Mouse (Mus musculus) hindbrain, embryonic 14.5 days (tissue): Measurements from ENCODE around the gene Zfp58. TPM values are rescaled to one million over a fixed set of nuclear protein-coding genes. Genes with fewer than 3 reads are reported as not detected.
"Not testable (repeated sequence)": the region's sequence is repeated elsewhere in the genome, so short reads cannot be mapped to it uniquely, and the experiment has no call there.

Experiments used
- ATAC-seq: fragments of 200-750 bp; cut with Nextera tagmentation; 2 replicates; pipeline ENCODE4 v1.8.0; 2017; ENCODE audit warnings: moderate number of reproducible peaks, mild to moderate bottlenecking, moderate TSS enrichment, moderate library complexity; ENCODE audit not compliant: low FRiP score
- DNase-seq: peaks from one replicate; pipeline ENCODE4 v3.0.0-alpha.2; 2015; ENCODE audit warnings: low spot score
- H3K27ac ChIP-seq: fragments of 300-500 bp; sonication (generic); 2 replicates; pipeline ENCODE4 v1.5.1; 2014; ENCODE audit warnings: mild to moderate bottlenecking, moderate library complexity
- H3K27me3 ChIP-seq: fragments of 300-500 bp; sonication (generic); 2 replicates; pipeline ENCODE4 v1.6.1; 2014; ENCODE audit warnings: mild to moderate bottlenecking, low read length, mixed read lengths; ENCODE audit not compliant: control insufficient read depth, insufficient read depth
- H3K36me3 ChIP-seq: fragments of 300-500 bp; sonication (generic); replicated peaks from 2 replicates; pipeline ENCODE4 v1.6.1; 2014; ENCODE audit not compliant: control insufficient read depth, insufficient read depth
- H3K4me1 ChIP-seq: fragments of 300-500 bp; sonication (generic); replicated peaks from 2 replicates; pipeline ENCODE4 v1.6.1; 2014; ENCODE audit warnings: antibody characterized with exemption, low read length, mixed read lengths; ENCODE audit not compliant: control insufficient read depth, insufficient read depth
- H3K4me2 ChIP-seq: fragments of 300-500 bp; sonication (generic); replicated peaks from 2 replicates; pipeline ENCODE4 v1.6.1; 2014; ENCODE audit warnings: mild to moderate bottlenecking, moderate library complexity
- H3K4me3 ChIP-seq: fragments of 300-500 bp; sonication (generic); replicated peaks from 2 replicates; pipeline ENCODE4 v1.5.1; 2014; ENCODE audit warnings: mild to moderate bottlenecking, low read length
- H3K9ac ChIP-seq: fragments of 300-500 bp; sonication (generic); 2 replicates; pipeline ENCODE4 v1.6.1; 2014
- H3K9me3 ChIP-seq: fragments of 300-500 bp; sonication (generic); 2 replicates; pipeline ENCODE4 v1.6.1; 2016; ENCODE audit warnings: low read length; ENCODE audit not compliant: control insufficient read depth
- WGBS: fragments of 180-500 bp; shearing (Covaris S2); extraction: QIAGEN DNeasy Blood & Tissue Kit; methylation state at CpG from one replicate; pipeline ENCODE4 v1.1.7; 2014; 5-methylcytosine and 5-hydroxymethylcytosine counted together
- polyA plus RNA-seq: library from polyadenylated mRNA; unstranded; fragments of >200 nt; fragmentation: Nextera tagmentation; extraction: Ambion mirVana; gene quantifications from 2 replicates; pipeline ENCODE4 v1.2.1, GENCODE M21; 2014

Zfp58 gene
- polyA plus RNA-seq, 1 experiment from 2014 or later, result 9.5 TPM

DNA sequence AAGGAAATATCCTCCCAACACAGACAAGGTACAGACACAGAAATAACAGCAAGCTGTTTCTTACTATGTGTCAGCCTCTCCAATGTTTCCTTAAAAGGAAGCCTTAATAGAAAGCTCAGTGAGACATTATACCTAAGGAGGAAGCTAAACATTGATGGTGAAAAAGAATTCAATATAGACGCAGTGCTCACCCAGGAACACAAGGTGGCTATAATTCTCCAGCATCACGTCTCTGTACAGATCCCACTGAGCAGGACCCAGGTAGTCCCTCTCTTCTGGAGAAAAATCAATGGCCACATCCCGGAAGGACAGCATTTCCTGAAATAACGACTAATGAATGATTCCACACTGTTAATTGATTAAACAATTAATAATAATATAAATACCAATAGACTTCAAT is 18.8 kb downstream of the Zfp58 start:
- 75% methylated on average over 4 of the region's 4 CpGs for WGBS
- no peak overlapping the region for H3K9ac ChIP-seq
- H3K4me3 ChIP-seq, result no peak overlapping the region
- H3K27ac ChIP-seq, result no peak overlapping the region
- peaks cover 5% of the 10 kb centered on the region; the same call in 1 of the 2 replicates for H3K4me1 ChIP-seq
- DNase-seq (no peak), ATAC-seq (no peak)
- no peaks in the 10 kb centered on the region for H3K27me3 ChIP-seq
- H3K4me2 ChIP-seq, result no peak overlapping the region
- no peaks in the 10 kb centered on the region for H3K36me3 ChIP-seq
- H3K9me3 ChIP-seq, result no peaks in the 10 kb centered on the region

DNA sequence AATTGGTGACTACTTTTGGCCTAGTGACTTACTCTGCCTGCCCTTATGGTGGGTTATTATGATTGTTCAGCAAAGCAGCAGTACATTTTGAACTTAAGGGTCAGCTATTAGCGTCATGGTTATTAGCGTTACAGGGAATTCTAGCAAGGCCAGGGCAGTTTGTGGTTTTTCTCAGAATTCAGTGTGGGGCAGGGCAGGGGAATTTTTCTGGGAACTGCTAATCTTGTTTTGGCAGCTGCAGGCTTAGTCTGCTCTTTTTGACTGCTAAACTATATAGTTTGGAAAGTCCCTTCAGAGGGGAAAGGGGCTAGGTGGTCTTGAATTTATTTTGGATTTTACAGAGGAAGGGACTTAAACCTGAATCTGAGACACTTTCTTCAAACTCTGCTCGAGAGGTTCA is 31.1 kb downstream of the Zfp58 start:
- 91% methylated on average over 3 of the region's 3 CpGs for WGBS
- Histone ChIP-seq H3K27ac (no peak overlapping the region), H3K9me3 (no peaks in the 10 kb centered on the region), H3K9ac (no peak overlapping the region), H3K4me3 (no peak overlapping the region), H3K27me3 (no peaks in the 10 kb centered on the region), H3K4me2 (no peak overlapping the region), H3K4me1 (no peaks in the 10 kb centered on the region), H3K36me3 (peaks cover 16% of the 10 kb centered on the region)
- ATAC-seq, result no peak
- no peak for DNase-seq

DNA sequence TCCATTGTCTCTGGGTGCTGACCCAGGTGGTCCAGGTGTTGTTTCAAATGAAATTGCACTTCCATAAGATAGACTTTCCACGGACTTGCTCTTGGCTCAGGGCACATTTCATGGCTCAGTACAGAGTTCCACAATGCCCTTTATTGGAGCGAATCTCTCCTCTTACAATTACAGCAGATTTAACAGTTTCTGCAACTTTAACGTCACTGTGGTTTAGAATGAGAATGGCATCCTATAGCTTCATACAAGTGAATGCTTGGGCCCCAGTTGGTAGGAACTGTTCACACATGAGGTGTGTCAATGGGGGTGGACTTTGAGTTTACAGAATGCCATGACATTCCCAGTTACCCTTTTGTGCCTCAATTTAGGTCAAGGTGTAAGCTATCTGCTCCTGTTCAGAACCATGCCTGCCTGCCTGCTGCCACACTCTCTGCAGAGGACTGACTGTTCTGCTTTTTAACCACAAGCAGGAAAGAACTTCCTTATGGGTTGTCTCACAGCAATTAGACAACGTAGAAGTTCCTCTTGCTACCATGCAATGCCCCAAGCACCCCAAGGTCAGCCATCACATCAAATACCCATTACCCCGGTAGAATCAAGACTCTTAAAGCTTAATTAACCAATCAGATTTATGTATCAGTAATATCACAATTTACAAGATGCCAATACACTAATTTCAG is 36.7 kb downstream of the Zfp58 start:
- not testable (repeated sequence) for H3K4me3 ChIP-seq, H3K9ac ChIP-seq
- WGBS, result 86% methylated on average over 2 of the region's 5 CpGs

GRCm38 (mm10) chr13:67452021-67452309 is 48.4 kb downstream of the Zfp58 start:
- 0 out of 2 replicates have a peak, but pooled peaks have one; percentile 25 for ATAC-seq
- H3K9ac ChIP-seq, result peak overlapping the region; percentile 55
- H3K27me3 ChIP-seq, result no peaks in the 10 kb centered on the region
- peak overlapping the region; percentile 77 for H3K4me2 ChIP-seq
- no peak overlapping the region for H3K27ac ChIP-seq
- H3K4me1 ChIP-seq, result no peaks in the 10 kb centered on the region; the same call in 1 of the 2 replicates
- peak overlapping the region; percentile 53 for H3K4me3 ChIP-seq
- no peaks in the 10 kb centered on the region for H3K9me3 ChIP-seq
- no peak for DNase-seq
- peaks cover 7% of the 10 kb centered on the region; the same call in 1 of the 2 replicates for H3K36me3 ChIP-seq
- WGBS, result 2% methylated on average over 3 of the region's 3 CpGs

More for the DNA sequence above, 36.7 kb downstream of the Zfp58 start:
- not testable (repeated sequence) for DNase-seq, H3K9me3 ChIP-seq, H3K36me3 ChIP-seq, ATAC-seq, H3K27ac ChIP-seq, H3K4me2 ChIP-seq, H3K27me3 ChIP-seq, H3K4me1 ChIP-seq

DNA sequence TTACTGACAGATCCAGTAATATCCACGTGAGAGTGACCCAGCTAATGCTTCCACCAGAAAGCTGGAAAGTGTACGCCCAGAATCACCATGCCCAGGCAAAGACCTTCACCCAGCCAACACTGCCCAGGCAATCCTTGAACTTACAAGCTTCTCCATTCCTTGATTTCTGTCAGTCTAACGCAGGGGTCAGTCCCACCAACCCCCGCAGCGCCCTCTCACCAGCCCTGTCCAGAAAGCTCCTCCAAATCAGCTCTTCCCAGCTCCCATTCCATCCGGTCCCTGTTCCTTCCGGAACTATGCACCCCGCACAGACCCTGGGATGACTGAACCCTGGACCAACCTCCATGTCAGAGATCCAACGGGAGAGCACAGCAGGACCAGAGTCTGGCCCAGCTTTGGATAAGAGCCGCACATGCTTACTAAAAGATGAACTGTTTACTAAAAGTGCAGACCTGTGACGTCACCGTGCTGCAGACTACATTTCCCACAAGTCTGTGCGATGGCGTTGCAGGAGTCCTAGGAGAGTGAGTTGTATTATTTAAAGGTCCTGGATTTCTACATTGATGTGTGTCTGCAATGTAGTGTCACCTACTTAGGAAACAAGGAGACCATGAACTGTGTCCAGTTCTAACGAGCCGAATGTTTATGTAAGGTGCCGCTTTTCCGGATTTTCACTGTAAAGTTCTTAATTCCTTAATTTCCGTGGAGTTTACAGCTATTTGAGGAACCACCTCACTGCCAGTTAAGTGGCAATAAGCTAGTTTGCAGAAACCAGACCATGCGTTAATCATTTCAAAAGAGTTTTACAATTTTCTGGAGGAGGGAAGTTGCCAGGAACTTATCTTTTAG is 49.0 kb downstream of the Zfp58 start, which contains the start of gene Zfp874a:
TSS of gene Zfp874a (minus strand) at position 453 of the 849 bp plus-strand sequence.
- 2% methylated on average over 20 of the region's 20 CpGs for WGBS
- ATAC-seq (peak; percentile 97), DNase-seq (peak; percentile 93)

More for the DNA sequence above, 49.0 kb downstream of the Zfp58 start, which contains the start of gene Zfp874a:
- no peaks in the 10 kb centered on the region for H3K9me3 ChIP-seq
- peak within 1 kb of the TSS; percentile 55 for H3K9ac ChIP-seq
- H3K4me2 ChIP-seq, result peak within 1 kb of the TSS; percentile 77
- peaks cover 7% of the 10 kb centered on the region; the same call in 1 of the 2 replicates for H3K36me3 ChIP-seq
- peak within 1 kb of the TSS; percentile 53 for H3K4me3 ChIP-seq
- no peaks in the 10 kb centered on the region for H3K27me3 ChIP-seq
- no peak within 1 kb of the TSS for H3K27ac ChIP-seq
- no peaks in the 10 kb centered on the region; the same call in 1 of the 2 replicates for H3K4me1 ChIP-seq

Other genes with a start within 250 kb of the Zfp58 start
- 6.2 and 6.7 TPM in 2 replicates for gene Zfp458, start 222.1 kb downstream of the Zfp58 start, polyA plus RNA-seq
- gene Zfp457, start 194.1 kb downstream of the Zfp58 start, polyA plus RNA-seq, result 1.2 and 1.3 TPM in 2 replicates
- 1.9 and 2.3 TPM in 2 replicates for gene Zfp595, start 168.0 kb downstream of the Zfp58 start, polyA plus RNA-seq
- not detected in 2 replicates for gene Gm28044, start 140.0 kb downstream of the Zfp58 start, polyA plus RNA-seq
- gene Zfp953, start 139.9 kb downstream of the Zfp58 start, polyA plus RNA-seq, result 0.79 and 0.93 TPM in 2 replicates
- gene Gm28041, start 124.8 kb downstream of the Zfp58 start, polyA plus RNA-seq, result not detected in 2 replicates
- 0.80 and 1.4 TPM in 2 replicates for gene Zfp456, start 124.7 kb downstream of the Zfp58 start, polyA plus RNA-seq
- gene Zfp429, start 100.7 kb downstream of the Zfp58 start, polyA plus RNA-seq, result 2.9 and 3.4 TPM in 2 replicates
- gene Zfp459, start 79.1 kb downstream of the Zfp58 start, polyA plus RNA-seq, result 0.36 and 0.90 TPM in 2 replicates
- gene Zfp874a, start 48.9 kb downstream of the Zfp58 start, polyA plus RNA-seq, result 6.9 and 8.0 TPM in 2 replicates
- gene Zfp874b, start 16.3 kb downstream of the Zfp58 start, polyA plus RNA-seq, result 2.1 and 2.3 TPM in 2 replicates
- gene Gm26965, start 25.6 kb upstream of the Zfp58 start, polyA plus RNA-seq, result not detected in 2 replicates
- gene Zfp87, start 25.6 kb upstream of the Zfp58 start, polyA plus RNA-seq, result 36.3 and 40.2 TPM in 2 replicates
- 14.6 and 16.9 TPM in 2 replicates for gene Zfp748, start 53.3 kb upstream of the Zfp58 start, polyA plus RNA-seq
- gene Zfp729b, start 109.2 kb upstream of the Zfp58 start, polyA plus RNA-seq, result 7.2 and 7.4 TPM in 2 replicates
- not detected in 2 replicates for gene Gm49345, start 137.2 kb upstream of the Zfp58 start, polyA plus RNA-seq
- gene Zfp729a, start 137.2 kb upstream of the Zfp58 start, polyA plus RNA-seq, result 3.4 and 6.1 TPM in 2 replicates
- gene Zfp738, start 186.5 kb upstream of the Zfp58 start, polyA plus RNA-seq, result 13.4 and 13.6 TPM in 2 replicates
- 4.3 and 4.5 TPM in 2 replicates for gene Zfp65, start 228.6 kb upstream of the Zfp58 start, polyA plus RNA-seq